In the genomic region with DNA sequence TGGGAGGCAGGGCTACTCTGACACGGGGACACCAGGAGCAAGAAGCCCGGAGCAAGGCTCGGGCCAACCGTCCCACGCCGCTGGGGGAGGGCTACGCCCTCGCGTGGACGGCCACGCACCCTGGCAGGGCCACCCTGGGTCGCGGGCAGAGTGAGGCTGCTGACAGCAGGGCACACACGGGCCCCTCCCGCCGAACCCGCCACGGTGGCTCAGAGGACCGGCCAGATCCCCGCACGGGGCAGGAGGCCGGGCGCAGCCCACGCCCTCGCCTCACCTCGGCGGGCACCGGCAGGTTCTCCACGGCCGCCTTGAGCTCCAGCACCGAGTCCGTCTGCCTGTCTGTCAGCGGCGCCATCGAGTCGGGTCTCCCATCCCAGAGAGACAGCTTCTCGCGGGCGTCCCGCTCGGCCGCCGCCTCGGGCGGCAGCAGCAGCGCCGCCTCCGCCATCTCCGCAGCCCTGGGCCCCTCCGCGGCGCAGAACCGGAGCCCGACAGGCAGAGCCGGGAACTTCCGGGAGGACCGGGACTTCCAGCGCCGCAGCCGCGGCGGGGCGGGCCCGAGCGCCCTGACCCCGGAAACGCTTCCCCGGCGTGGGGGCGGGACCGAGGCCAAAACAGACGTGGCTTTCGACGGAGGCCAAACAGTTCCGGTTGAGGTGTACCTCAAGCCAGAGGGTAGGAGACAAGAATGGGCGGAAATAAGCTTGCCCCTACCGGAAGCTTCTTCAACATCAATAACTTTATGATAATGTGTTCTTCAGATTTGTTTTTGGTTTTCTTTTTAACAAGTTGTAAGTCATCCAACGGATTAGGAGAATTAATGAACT, we compare ENCODE assay signal across 8 mouse cellular contexts. TPM values are rescaled to one million over a fixed set of nuclear protein-coding genes. Genes with fewer than 3 reads are reported as not detected.
DNase-seq lines count a peak whose midpoint lies in the region; ATAC-seq lines count a peak whose summit lies in the region.

Gene Cog3, minus strand, starts transcription at position 527 of the 827 bp plus-strand sequence.

- no peaks in the 10 kb centered on the region for H3K9me3 ChIP-seq in intestine, embryonic 14.5 days (ENCODE audit: control insufficient read depth, low read length)

- peak within 1 kb of the TSS; percentile 81 for H3K27ac ChIP-seq in intestine, embryonic 14.5 days (ENCODE audit: low read depth)

- DNase-seq in adrenal gland, adult 18-20 months (ENCODE audit: low spot score in 2 of 2): peak; percentile 98
- DNase-seq in embryo, embryonic 11 days: peak; percentile 96
- DNase-seq in gastrocnemius, postnatal 25 days: peak; percentile 97
- peak; percentile 96 for DNase-seq in intestine, embryonic 14.5 days (ENCODE audit: low spot score)
- DNase-seq in left cerebral cortex, postnatal 14 days (ENCODE audit: low spot score in 2 of 2): peak; percentile 95 to 97
- peak; percentile 90 for DNase-seq in mesoderm, embryonic 11.5 days (ENCODE audit: low read depth, low spot score)
- peak; percentile 94 to 96 for DNase-seq in right cerebral cortex, postnatal 36 days (ENCODE audit: low spot score in 2 of 2)
- peak; percentile 94 for DNase-seq in yolk sac, embryonic 10.5 days (ENCODE audit: low spot score)

- H3K4me2 ChIP-seq in intestine, embryonic 14.5 days (ENCODE audit: low read length): peak within 1 kb of the TSS; percentile 70

- intact Hi-C loops in left cerebral cortex, postnatal 14 days (cut with DNase I): no loop called here

- H3K4me1 ChIP-seq in intestine, embryonic 14.5 days (replicated peaks; ENCODE audit: control insufficient read depth, insufficient read depth, low read length): peaks cover 12% of the 10 kb centered on the region

- peak; percentile 98 for ATAC-seq in intestine, embryonic 14.5 days (replicated peaks; ENCODE audit: low FRiP score, low TSS enrichment, low read depth)

- peak within 1 kb of the TSS; percentile 92 for H3K9ac ChIP-seq in intestine, embryonic 14.5 days (ENCODE audit: low read length)

- H3K27me3 ChIP-seq in intestine, embryonic 14.5 days (replicated peaks; ENCODE audit: control insufficient read depth, insufficient read depth, low read length): no peaks in the 10 kb centered on the region

- peak within 1 kb of the TSS; percentile 90 for H3K4me3 ChIP-seq in intestine, embryonic 14.5 days (ENCODE audit: low read depth, low read length)

- no peaks in the 10 kb centered on the region for H3K36me3 ChIP-seq in intestine, embryonic 14.5 days (ENCODE audit: control insufficient read depth, insufficient read depth, low read length)

- under 1% methylated on average over 78 of the region's 78 CpGs for WGBS in intestine, embryonic 14.5 days

RNA-seq across cellular contexts. Expression of gene Cog3, which starts in this region (rescaled TPM):
- total RNA-seq in adrenal gland, adult 18-20 months (2021): 10 to 100 TPM; 22.7 to 26.4 TPM
- total RNA-seq in gastrocnemius, postnatal 25 days (2021): 1 to 10 TPM; 7.3 to 7.6 TPM
- 22.5 and 24.9 TPM in 2 replicates for polyA plus RNA-seq in intestine, embryonic 14.5 days (2014; fragmentation: Nextera tagmentation; extraction: Ambion mirVana)
- 10 to 100 TPM; 22.8 to 23.2 TPM for total RNA-seq in left cerebral cortex, postnatal 14 days (2021)

Comparison
In these comparisons a context has a peak if more than half of its experiments do, and no peak if none do; other contexts are left out.
1. Peak in every context shown above with its lines: DNase-seq, ATAC-seq, H3K4me3 ChIP-seq and H3K27ac ChIP-seq.